Mouse (Mus musculus) left cerebral cortex, postnatal 4 days (tissue): ENCODE results near the gene Gpx4. TPM values are rescaled to one million over a fixed set of nuclear protein-coding genes. Genes with fewer than 3 reads are reported as not detected.
"Not testable (repeated sequence)": the region's sequence is repeated elsewhere in the genome, so short reads cannot be mapped to it uniquely, and the experiment has no call there.

ENCODE experiments used
- DNase-seq: peaks from one replicate; pipeline ENCODE4 v3.0.0-alpha.2; 2022
- intact Hi-C: fragments of 180-260 bp; cut with DNase I; formaldehyde crosslinking; loops from one replicate; pipeline ENCODE4 v1.15.1; 2025
- total RNA-seq, 2 experiments: library from RNA; stranded (reverse); gene quantifications; 2 replicates each; pipeline ENCODE4 v1.2.3; 2021

The Gpx4 gene
- total RNA-seq, 2 experiments from 2014 or later = 311 to 347 TPM

- DNase-seq = no peak
- intact Hi-C loops = no loop called here
Measured at GRCm38 (mm10) chr10:80022806-80023205, 24.2 kb upstream of the Gpx4 start.

- intact Hi-C loops = no loop called here
- DNase-seq = no peak
Measured at GRCm38 (mm10) chr10:80023758-80024157, 23.2 kb upstream of the Gpx4 start.

- intact Hi-C loops = no loop called here
- no peak for DNase-seq
Measured at GRCm38 (mm10) chr10:80024229-80025043, 22.5 kb upstream of the Gpx4 start.

GRCm38 (mm10) chr10:80025044-80025347 lies 22.0 kb upstream of the Gpx4 start:
- intact Hi-C loops = no loop called here
- DNase-seq = no peak

DNA sequence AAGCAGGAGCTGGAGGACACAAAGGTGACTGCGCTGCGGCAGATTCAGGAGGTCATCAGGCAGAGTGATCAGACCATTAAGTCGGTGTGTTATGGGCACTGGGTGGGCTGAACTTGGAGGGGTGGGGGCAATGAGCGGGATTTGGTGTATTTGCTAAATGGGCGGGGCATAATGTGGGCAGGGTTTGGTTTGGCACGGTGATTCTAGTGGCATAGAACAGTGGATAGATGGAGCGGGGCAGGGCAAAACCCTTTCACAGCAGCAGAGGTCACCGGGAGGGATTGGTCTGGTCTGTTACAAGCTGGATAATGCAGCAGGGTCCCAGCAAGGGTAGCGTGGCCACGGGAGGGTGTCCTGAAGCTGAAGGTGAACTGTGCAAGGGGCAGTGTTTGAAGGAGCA lies 21.5 kb upstream of the Gpx4 start:
- intact Hi-C loops = no loop called here
- DNase-seq = no peak

GRCm38 (mm10) chr10:80025889-80026288 lies 21.1 kb upstream of the Gpx4 start:
- DNase-seq = no peak
- intact Hi-C loops = no loop called here

DNA sequence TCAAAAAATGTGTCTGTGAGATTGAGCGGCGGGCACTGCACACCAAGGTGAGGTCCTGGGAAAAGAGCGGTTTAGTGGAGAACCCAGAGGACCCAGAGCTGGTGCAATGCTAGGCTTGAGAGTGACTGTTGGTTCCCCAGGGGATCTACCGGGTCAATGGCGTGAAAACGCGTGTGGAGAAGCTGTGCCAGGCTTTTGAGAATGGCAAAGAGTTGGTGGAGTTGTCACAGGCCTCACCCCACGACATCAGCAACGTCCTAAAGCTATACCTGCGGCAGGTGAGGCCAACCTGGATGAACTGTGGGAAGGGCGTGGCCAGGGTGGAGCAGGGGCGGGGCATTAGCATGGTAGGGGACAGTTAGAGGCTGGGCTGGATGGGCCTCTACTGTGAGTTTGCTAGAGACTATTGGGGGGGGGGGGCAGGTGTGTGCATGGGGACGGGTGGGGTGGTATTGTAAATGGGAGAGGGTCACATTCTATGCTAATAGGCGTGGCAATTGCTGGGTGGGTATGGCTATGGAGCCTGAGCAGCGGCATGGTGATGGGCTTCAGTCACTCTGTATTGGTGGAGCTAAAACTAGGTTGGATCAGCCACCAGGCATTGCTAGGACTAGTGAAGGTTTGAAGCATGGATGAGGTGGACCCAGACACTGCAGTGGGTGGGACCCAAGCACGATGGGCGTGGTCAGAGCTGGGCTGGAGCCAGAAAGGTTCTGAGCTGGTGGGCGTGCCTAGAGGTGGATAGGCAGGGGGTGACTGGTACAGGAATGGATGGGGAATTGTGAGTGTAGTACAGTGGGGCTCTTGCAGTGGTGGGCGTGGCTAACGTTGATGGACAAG lies 19.1 kb upstream of the Gpx4 start:
- intact Hi-C loops = no loop called here
- DNase-seq = no peak

DNA sequence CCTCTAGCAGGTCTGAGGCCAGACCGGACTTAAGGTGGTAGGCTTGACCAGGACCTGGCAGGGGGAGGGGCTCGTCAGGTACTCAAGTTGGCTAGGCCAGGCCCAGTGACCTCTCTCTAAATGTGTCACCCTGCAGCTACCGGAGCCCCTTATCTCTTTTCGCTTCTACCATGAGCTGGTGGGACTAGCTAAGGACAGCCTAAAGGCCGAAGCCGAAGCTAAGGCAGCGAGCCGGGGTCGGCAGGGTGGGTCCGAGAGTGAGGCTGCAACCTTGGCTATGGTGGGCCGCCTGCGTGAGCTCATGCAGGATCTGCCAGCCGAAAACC lies 18.5 kb upstream of the Gpx4 start:
- intact Hi-C loops = no loop called here

DNA sequence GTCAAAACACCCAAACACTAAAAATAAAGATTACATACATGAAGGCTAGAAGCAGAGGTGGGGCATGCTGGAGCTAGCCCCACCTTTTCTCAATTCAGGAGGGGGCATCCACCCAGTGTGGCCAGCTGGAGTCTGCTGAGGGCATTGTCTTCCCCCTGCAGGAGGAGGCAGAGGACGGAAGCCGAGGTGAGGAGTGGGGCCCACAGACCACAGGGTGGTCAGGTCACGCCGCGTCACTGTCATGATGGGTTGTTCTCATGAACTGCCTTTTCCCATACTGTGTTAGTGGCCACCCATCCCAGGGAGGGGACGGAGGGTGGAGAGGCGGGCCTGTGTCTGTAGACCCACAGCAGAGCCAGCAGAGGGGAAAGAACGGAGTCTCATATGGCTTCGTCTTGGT lies 16.8 kb upstream of the Gpx4 start:
- DNase-seq = no peak
- intact Hi-C loops = no loop called here

More for the DNA sequence above, 18.5 kb upstream of the Gpx4 start:
- no peak for DNase-seq

- intact Hi-C loops = no loop called here
- DNase-seq = no peak
Measured at GRCm38 (mm10) chr10:80030736-80031135, 16.2 kb upstream of the Gpx4 start.

DNA sequence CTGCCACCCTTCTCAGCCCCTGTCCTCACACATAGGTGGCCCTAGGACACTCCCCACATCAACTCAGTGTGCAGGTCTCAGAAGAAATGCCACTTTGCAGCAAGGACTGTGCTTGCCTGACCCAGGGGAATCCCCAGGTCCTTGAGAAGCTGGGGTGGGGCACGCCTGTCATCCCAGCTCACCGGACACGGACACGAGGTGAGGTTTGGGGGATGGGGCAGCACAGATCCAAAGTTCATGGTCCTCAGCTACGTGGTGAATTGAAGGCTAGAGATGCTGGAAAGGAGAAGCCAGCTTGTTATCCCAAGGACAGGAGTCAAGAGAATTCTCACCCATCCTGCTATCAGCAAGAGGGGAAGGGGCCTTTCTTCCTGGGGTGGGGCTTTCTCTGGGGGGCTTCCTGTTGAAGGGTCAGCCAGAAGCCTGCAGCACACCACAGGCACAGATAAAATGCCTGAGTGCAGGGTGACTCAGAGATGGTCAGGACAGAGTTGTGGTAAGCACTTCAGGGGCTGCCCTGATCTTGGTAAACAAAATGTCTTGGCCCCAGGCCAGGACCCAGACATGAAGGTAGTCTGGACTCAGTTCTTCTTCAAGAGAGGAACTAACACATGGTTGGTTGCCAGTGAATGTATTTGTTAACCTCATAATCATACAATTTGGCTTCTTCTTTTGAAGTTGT lies 14.0 kb upstream of the Gpx4 start:
- intact Hi-C loops = no loop called here
- no peak for DNase-seq

- DNase-seq = no peak
- intact Hi-C loops = no loop called here
Measured at GRCm38 (mm10) chr10:80033511-80034391, 13.2 kb upstream of the Gpx4 start.

- intact Hi-C loops = loop anchor here (5.0 kb wide), 1 partner anchor 43 kb away; no protein-coding TSS in a partner anchor
- DNase-seq = no peak
Measured at GRCm38 (mm10) chr10:80035148-80035547, 11.8 kb upstream of the Gpx4 start.

DNA sequence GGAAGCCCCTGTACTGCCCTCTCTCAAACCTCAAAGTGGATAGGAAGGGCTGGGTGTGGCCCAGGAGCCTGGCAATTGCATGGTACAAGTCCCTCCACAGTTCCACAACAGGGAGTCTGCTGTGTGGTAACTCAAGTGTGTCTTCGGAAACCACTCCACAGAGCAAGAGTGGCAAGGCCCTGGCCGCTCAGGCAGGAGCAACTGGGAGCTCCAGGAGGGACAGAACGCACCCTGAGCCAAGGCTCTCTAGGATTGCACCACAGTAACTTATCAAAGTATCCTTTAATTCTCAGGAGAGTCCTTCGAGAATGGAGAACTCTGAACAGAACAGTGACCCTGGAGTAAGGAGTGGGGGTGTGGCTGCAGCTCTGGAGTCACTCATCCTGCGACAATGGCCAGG lies 11.3 kb upstream of the Gpx4 start:
- intact Hi-C loops = loop anchor here (5.0 kb wide), 1 partner anchor 43 kb away; no protein-coding TSS in a partner anchor

DNA sequence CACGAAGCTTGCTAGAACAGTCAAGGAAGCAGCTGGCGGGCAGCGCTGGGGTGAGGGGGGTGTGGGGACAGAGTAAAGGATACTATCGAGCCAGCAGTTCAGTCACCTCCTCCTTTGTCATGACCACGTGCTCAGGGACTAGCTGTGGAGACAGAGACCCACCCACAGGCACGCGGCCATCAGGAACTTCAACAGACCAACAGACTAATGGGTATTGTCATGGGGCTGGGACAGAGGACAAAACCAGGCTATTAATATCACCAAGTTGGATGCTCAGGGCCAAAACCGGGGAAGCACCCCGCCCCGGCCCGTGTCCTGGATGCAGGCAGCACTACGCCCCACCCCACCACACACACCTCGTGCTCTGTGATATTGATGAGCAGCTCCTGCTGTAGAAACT lies 10.1 kb upstream of the Gpx4 start:
- DNase-seq = no peak
- intact Hi-C loops = loop anchor here (5.0 kb wide), 1 partner anchor 45 kb away; no protein-coding TSS in a partner anchor

More for the DNA sequence above, 11.3 kb upstream of the Gpx4 start:
- DNase-seq = no peak

DNA sequence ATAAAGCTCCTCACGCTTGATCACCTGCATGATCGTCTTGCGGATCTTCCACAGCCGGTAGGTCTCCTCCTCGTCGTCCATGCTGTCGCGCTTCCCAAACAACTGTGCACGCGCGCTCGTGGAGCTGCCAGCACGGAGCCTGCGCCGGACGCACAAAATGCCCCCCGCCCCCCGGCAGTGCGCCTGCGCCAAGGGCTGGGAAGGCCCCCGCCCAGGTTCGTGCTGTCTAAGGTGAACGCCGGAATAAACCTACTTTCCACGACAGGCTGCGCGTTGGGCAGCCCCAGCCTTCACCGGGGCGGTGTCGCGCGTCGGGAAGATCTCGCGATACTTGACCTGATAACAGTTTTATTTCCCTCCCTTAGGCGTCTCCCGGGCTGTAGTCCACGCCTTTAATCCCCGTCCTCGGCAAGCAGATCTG lies 7.4 kb upstream of the Gpx4 start, which contains the start of gene Polr2e:
Polr2e (minus strand) TSS at position 237 of the 421 bp plus-strand sequence.
- DNase-seq = peak; percentile 97
- intact Hi-C loops = loop anchor here (5.0 kb wide), 1 partner anchor 47 kb away; no protein-coding TSS in a partner anchor

GRCm38 (mm10) chr10:80041409-80042060 lies 5.4 kb upstream of the Gpx4 start:
- intact Hi-C loops, DNase-seq: not testable (repeated sequence)

DNA sequence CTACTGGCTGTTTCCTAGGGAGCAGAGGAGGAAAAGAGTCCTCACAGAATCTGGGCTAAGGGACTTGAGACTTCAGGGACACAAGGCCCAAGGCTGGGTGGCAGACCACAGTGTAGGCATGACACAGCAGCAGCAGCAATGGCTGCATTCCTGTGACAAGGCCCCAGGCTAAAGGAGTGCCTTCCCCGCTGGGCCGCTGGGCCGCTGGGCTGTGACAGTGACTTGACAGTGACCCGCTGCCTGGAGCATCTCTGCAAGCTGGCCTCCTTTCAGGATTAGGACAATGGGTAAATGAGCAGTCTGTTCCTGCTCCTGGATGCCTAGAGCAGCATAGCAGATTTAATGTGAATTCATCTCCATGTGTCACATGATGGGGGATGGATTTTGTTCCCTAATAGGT lies 2.9 kb upstream of the Gpx4 start:
- intact Hi-C loops = no loop called here
- DNase-seq = no peak

DNA sequence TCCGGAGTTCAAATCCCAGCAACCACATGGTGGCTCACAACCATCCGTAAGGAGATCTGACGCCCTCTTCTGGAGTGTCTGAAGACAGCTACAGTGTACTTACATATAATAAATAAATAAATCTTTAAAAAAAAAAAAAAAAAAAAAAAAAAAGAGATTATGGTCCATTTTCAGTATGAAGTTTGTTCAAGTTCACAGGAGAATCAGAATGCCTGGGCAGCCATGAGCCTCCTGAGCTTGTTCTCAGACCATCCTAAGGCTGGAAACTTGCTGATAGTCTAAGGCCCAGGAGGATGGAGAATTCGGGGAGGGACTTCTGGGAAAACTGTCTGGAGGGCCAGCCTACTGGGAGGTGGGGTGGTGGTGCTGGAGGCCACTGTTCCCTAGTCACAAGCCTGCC lies 1.6 kb upstream of the Gpx4 start:
- DNase-seq, intact Hi-C loops: not testable (repeated sequence)

DNA sequence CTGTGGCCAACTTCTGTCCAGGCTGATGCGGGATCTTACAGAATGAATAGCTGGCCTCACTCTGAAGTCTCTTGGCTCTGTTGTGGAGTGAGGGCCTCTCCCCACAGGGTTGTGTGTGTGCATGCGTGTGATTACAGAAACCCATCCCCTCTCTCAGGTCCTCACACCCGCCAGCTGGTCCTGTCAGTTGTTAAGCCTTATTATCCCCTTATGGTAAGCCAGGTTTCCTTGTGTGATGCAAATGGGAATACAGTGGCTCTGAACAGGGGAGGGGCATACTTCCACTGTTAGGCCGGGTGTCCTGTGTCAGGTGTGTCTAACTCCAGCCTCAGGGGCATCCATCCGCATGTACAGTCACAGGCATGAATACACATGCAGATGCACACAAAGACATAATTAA lies 1.2 kb upstream of the Gpx4 start:
- no peak for DNase-seq
- intact Hi-C loops = no loop called here
